Mouse (Mus musculus): ENCODE data around the gene Slc12a9. TPM values are rescaled to one million over a fixed set of nuclear protein-coding genes. Genes with fewer than 3 reads are reported as not detected.

The Slc12a9 gene
- polyA plus RNA-seq, 1 experiment: 7.9 TPM

DNA sequence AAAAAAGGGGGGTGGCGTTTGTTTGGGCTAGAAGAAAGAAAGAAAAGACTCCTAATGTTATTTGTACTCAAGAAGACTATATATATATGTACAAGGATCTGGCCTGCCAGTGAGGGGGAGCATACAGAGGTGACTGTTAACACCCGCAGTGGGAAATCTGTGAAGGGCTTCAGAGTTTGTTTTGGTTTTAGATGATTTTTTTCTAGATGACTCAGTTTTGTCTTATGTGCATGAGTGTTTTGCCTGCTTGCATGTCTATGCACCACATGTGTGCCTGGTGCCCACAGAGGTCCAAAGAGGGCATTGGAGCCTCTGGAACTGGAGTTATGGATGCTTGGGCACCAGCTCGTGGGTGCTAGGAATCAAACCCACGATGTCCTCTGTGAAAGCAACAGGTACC is 13.6 kb upstream of the Slc12a9 start:
- Histone ChIP-seq H3K4me3 (no peak overlapping the region), H3K79me2 (ENCODE audit: control insufficient read depth, insufficient read depth) (peaks cover 12% of the 10 kb centered on the region), H3K4me2 (ENCODE audit: low read depth) (no peak overlapping the region), H3K27me3 (ENCODE audit: control insufficient read depth, insufficient read depth, insufficient read length) (no peaks in the 10 kb centered on the region), H3K36me3 (ENCODE audit: control insufficient read depth, insufficient read depth) (no peaks in the 10 kb centered on the region), H3ac (ENCODE audit: control insufficient read depth, insufficient read length) (no peak overlapping the region)
- no peak for TF ChIP-seq E2F4 (IDR thresholded peaks at IDR 0.05; ENCODE audit: insufficient read depth)
- TF ChIP-seq TCF3 (IDR thresholded peaks at IDR 0.05; ENCODE audit: insufficient read length, low read depth): no peak
- no peak for TF ChIP-seq POLR2AphosphoS2 (IDR thresholded peaks at IDR 0.05; ENCODE audit: insufficient read length, low read depth)
- TF ChIP-seq USF1 (IDR thresholded peaks at IDR 0.05; ENCODE audit: low read depth): no peak
- no peak for TF ChIP-seq MYOG (IDR thresholded peaks at IDR 0.05; ENCODE audit: control insufficient read depth in 1 of 3, insufficient read depth in 1 of 3, insufficient read length in 2 of 3, low read depth in 2 of 3)
- no peak for TF ChIP-seq CEBPB (IDR thresholded peaks at IDR 0.05; ENCODE audit: insufficient read depth, poor library complexity, severe bottlenecking)
- no peak for TF ChIP-seq MYOD1 (IDR thresholded peaks at IDR 0.05; ENCODE audit: control insufficient read depth in 1 of 3, insufficient read length in 2 of 3, low read depth in 2 of 3)
- no peak for TF ChIP-seq POLR2A (IDR thresholded peaks at IDR 0.05; ENCODE audit: insufficient read length, low read depth)
- no peak for TF ChIP-seq MAX (IDR thresholded peaks at IDR 0.05; ENCODE audit: low read depth)
- no peak for TF ChIP-seq TCF12 (IDR thresholded peaks at IDR 0.05; ENCODE audit: insufficient read depth, poor library complexity, severe bottlenecking)

- no peak overlapping the region for H3ac ChIP-seq (ENCODE audit: control insufficient read depth, insufficient read length)
- peaks cover 9% of the 10 kb centered on the region for H3K79me2 ChIP-seq (ENCODE audit: control insufficient read depth, insufficient read depth)
- H3K4me2 ChIP-seq (ENCODE audit: low read depth): no peak overlapping the region
- H3K4me3 ChIP-seq: no peak overlapping the region
- H3K36me3 ChIP-seq (ENCODE audit: control insufficient read depth, insufficient read depth): no peaks in the 10 kb centered on the region
- H3K27me3 ChIP-seq (ENCODE audit: control insufficient read depth, insufficient read depth, insufficient read length): no peaks in the 10 kb centered on the region
- TF ChIP-seq SRF (IDR thresholded peaks at IDR 0.05; ENCODE audit: control insufficient read depth, insufficient read length, low read depth): no peak
- no peak for TF ChIP-seq MAX (IDR thresholded peaks at IDR 0.05; ENCODE audit: low read depth)
- TF ChIP-seq E2F4 (IDR thresholded peaks at IDR 0.05; ENCODE audit: insufficient read depth): no peak
- TF ChIP-seq REST (IDR thresholded peaks at IDR 0.05; ENCODE audit: insufficient read depth, insufficient read length): no peak
- no peak for TF ChIP-seq TCF12 (IDR thresholded peaks at IDR 0.05; ENCODE audit: insufficient read depth, poor library complexity, severe bottlenecking)
- no peak for TF ChIP-seq USF1 (IDR thresholded peaks at IDR 0.05; ENCODE audit: low read depth)
- TF ChIP-seq CEBPB (IDR thresholded peaks at IDR 0.05; ENCODE audit: insufficient read depth, poor library complexity, severe bottlenecking): no peak
- TF ChIP-seq MYOG (IDR thresholded peaks at IDR 0.05; ENCODE audit: control insufficient read depth in 1 of 3, insufficient read depth in 1 of 3, insufficient read length in 2 of 3, low read depth in 2 of 3): no peak
Observed at GRCm38 (mm10) chr5:137346388-137346787, 13.0 kb upstream of the Slc12a9 start.

GRCm38 (mm10) chr5:137345821-137346220 is 12.4 kb upstream of the Slc12a9 start:
- TF ChIP-seq E2F4 (IDR thresholded peaks at IDR 0.05; ENCODE audit: insufficient read depth) (no peak), POLR2A (IDR thresholded peaks at IDR 0.05; ENCODE audit: insufficient read length, low read depth) (no peak), POLR2AphosphoS2 (IDR thresholded peaks at IDR 0.05; ENCODE audit: insufficient read length, low read depth) (no peak), TCF12 (IDR thresholded peaks at IDR 0.05; ENCODE audit: insufficient read depth, poor library complexity, severe bottlenecking) (no peak)
- no peaks in the 10 kb centered on the region for H3K36me3 ChIP-seq (ENCODE audit: control insufficient read depth, insufficient read depth)
- H3K4me2 ChIP-seq (ENCODE audit: low read depth): peak overlapping the region; percentile 15
- H3K27me3 ChIP-seq (ENCODE audit: control insufficient read depth, insufficient read depth, insufficient read length): no peaks in the 10 kb centered on the region
- peaks cover 3% of the 10 kb centered on the region for H3K79me2 ChIP-seq (ENCODE audit: control insufficient read depth, insufficient read depth)
- H3K4me3 ChIP-seq: no peak overlapping the region
- H3ac ChIP-seq (ENCODE audit: control insufficient read depth, insufficient read length): no peak overlapping the region

DNA sequence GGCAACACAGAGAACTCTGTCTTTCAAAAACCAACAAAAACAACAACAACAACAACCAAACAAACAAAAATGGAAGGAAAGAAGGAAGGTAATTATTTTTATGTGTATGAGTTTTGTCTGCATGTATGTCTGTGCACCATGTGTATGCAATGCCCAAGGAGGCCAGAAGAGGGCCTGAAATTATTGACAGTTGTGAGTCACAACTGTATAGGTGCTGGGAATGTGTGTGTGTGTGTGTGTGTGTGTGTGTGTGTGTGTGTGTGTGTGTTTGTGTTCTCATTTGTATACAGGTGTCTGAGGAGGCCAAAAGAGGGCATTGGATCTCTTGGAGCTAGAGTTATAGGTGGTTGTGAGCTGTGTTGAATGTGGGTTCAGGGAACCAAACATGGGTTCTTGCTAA is 10.5 kb upstream of the Slc12a9 start:
- no peaks in the 10 kb centered on the region for H3K36me3 ChIP-seq (ENCODE audit: control insufficient read depth, insufficient read depth)
- TF ChIP-seq POLR2A (IDR thresholded peaks at IDR 0.05; ENCODE audit: insufficient read length, low read depth) (no peak), SRF (IDR thresholded peaks at IDR 0.05; ENCODE audit: control insufficient read depth, insufficient read length, low read depth) (no peak), MYOG (IDR thresholded peaks at IDR 0.05; ENCODE audit: control insufficient read depth in 1 of 3, insufficient read depth in 1 of 3, insufficient read length in 2 of 3, low read depth in 2 of 3) (no peak), POLR2AphosphoS2 (IDR thresholded peaks at IDR 0.05; ENCODE audit: insufficient read length, low read depth) (no peak), TCF12 (IDR thresholded peaks at IDR 0.05; ENCODE audit: insufficient read depth, poor library complexity, severe bottlenecking) (no peak), MYOD1 (IDR thresholded peaks at IDR 0.05; ENCODE audit: control insufficient read depth in 1 of 3, insufficient read length in 2 of 3, low read depth in 2 of 3) (no peak), E2F4 (IDR thresholded peaks at IDR 0.05; ENCODE audit: insufficient read depth) (no peak), TCF3 (IDR thresholded peaks at IDR 0.05; ENCODE audit: insufficient read length, low read depth) (no peak), USF1 (IDR thresholded peaks at IDR 0.05; ENCODE audit: low read depth) (no peak), REST (IDR thresholded peaks at IDR 0.05; ENCODE audit: insufficient read depth, insufficient read length) (no peak), MAX (IDR thresholded peaks at IDR 0.05; ENCODE audit: low read depth) (no peak), CEBPB (IDR thresholded peaks at IDR 0.05; ENCODE audit: insufficient read depth, poor library complexity, severe bottlenecking) (no peak)
- no peak overlapping the region for H3K4me3 ChIP-seq
- no peaks in the 10 kb centered on the region for H3K79me2 ChIP-seq (ENCODE audit: control insufficient read depth, insufficient read depth)
- no peaks in the 10 kb centered on the region for H3K27me3 ChIP-seq (ENCODE audit: control insufficient read depth, insufficient read depth, insufficient read length)
- no peak overlapping the region for H3ac ChIP-seq (ENCODE audit: control insufficient read depth, insufficient read length)
- H3K4me2 ChIP-seq (ENCODE audit: low read depth): no peak overlapping the region

DNA sequence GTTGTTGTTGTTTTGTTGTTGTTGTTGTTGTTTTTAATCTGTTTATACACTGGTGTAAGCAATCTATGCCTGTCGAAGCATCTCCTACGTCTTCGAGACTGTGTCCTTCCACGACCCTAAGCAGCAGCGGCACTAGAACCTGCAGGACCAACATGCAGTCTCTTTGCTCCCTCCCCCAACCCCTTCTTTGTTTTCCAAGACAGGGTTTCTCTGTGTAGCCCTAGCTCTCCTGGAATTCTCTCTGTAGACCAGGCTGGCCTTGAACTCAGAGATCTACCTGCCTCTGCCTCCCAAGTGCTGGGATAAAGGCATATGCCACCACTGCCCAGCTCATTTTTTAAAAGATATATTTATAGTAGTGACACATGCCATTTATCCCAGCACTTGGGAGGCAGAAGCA is 10.0 kb upstream of the Slc12a9 start:
- no peak overlapping the region for H3K4me3 ChIP-seq
- TF ChIP-seq REST (IDR thresholded peaks at IDR 0.05; ENCODE audit: insufficient read depth, insufficient read length) (no peak), TCF12 (IDR thresholded peaks at IDR 0.05; ENCODE audit: insufficient read depth, poor library complexity, severe bottlenecking) (no peak), POLR2AphosphoS2 (IDR thresholded peaks at IDR 0.05; ENCODE audit: insufficient read length, low read depth) (no peak), POLR2A (IDR thresholded peaks at IDR 0.05; ENCODE audit: insufficient read length, low read depth) (no peak), MYOD1 (IDR thresholded peaks at IDR 0.05; ENCODE audit: control insufficient read depth in 1 of 3, insufficient read length in 2 of 3, low read depth in 2 of 3) (no peak), MAX (IDR thresholded peaks at IDR 0.05; ENCODE audit: low read depth) (no peak), E2F4 (IDR thresholded peaks at IDR 0.05; ENCODE audit: insufficient read depth) (no peak), CEBPB (IDR thresholded peaks at IDR 0.05; ENCODE audit: insufficient read depth, poor library complexity, severe bottlenecking) (no peak)
- no peaks in the 10 kb centered on the region for H3K36me3 ChIP-seq (ENCODE audit: control insufficient read depth, insufficient read depth)
- no peak overlapping the region for H3K4me2 ChIP-seq (ENCODE audit: low read depth)
- no peaks in the 10 kb centered on the region for H3K27me3 ChIP-seq (ENCODE audit: control insufficient read depth, insufficient read depth, insufficient read length)
- H3K79me2 ChIP-seq (ENCODE audit: control insufficient read depth, insufficient read depth): no peaks in the 10 kb centered on the region
- no peak overlapping the region for H3ac ChIP-seq (ENCODE audit: control insufficient read depth, insufficient read length)
